Mouse (Mus musculus): ENCODE measurements around the gene Arhgdia.

DNA sequence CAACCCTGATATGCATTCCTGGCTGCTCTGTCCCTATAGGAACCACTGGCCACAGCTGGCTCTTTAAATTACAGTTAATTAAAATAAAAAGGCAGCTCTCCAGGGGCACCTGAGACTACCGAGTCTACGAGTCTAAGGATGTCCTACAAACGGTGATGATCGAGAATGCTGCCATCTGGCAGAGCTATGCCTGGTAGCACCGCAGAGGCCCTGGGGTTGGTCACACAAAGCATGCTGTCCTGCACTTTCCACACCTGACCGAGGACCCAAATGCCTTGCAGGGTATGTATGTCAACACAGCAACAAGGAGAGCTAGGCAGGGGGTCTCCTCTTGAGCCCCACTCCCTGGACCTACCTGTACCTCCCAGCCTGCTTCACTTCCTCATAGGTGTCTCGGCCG lies 32.6 kb upstream of the Arhgdia start:
- TF ChIP-seq CTCF (IDR thresholded peaks at IDR 0.05; ENCODE audit: low read depth, low read length) (no peak), POLR2A (IDR thresholded peaks at IDR 0.05; ENCODE audit: borderline replicate concordance, low read depth, low read length) (no peak)
